Mouse (Mus musculus) liver, embryonic 15.5 days (tissue): ENCODE results near the gene Pou2f3. TPM values are rescaled to one million over a fixed set of nuclear protein-coding genes. Genes with fewer than 3 reads are reported as not detected.

Experiments
- ATAC-seq: fragments of 200-750 bp; cut with Nextera tagmentation; 2 replicates; pipeline ENCODE4 v1.8.0; 2017; ENCODE audit warnings: moderate number of reproducible peaks, mild to moderate bottlenecking, moderate library complexity; ENCODE audit not compliant: insufficient read depth
- H3K27ac ChIP-seq: fragments of 300-500 bp; sonication (generic); replicated peaks from 2 replicates; pipeline ENCODE4 v1.5.1; 2015; ENCODE audit warnings: mild to moderate bottlenecking, inconsistent platforms
- H3K27me3 ChIP-seq: fragments of 300-500 bp; sonication (generic); 2 replicates; pipeline ENCODE4 v1.6.1; 2015; ENCODE audit warnings: mild to moderate bottlenecking, inconsistent platforms
- H3K36me3 ChIP-seq: fragments of 300-500 bp; sonication (generic); replicated peaks from 2 replicates; pipeline ENCODE4 v1.6.1; 2015; ENCODE audit warnings: moderate library complexity, mild to moderate bottlenecking, inconsistent platforms
- H3K4me1 ChIP-seq: fragments of 300-500 bp; sonication (generic); replicated peaks from 2 replicates; pipeline ENCODE4 v1.6.1; 2015; ENCODE audit warnings: inconsistent platforms
- H3K4me2 ChIP-seq: fragments of 300-500 bp; sonication (generic); 2 replicates; pipeline ENCODE4 v1.6.1; 2015; ENCODE audit warnings: moderate library complexity, mild to moderate bottlenecking, inconsistent platforms
- H3K4me3 ChIP-seq: fragments of 300-500 bp; sonication (generic); replicated peaks from 2 replicates; pipeline ENCODE4 v1.5.1; 2015; ENCODE audit warnings: mild to moderate bottlenecking, inconsistent platforms
- H3K9ac ChIP-seq: fragments of 300-500 bp; sonication (generic); 2 replicates; pipeline ENCODE4 v1.6.1; 2015; ENCODE audit warnings: moderate library complexity, mild to moderate bottlenecking, inconsistent platforms
- H3K9me3 ChIP-seq: fragments of 300-500 bp; sonication (generic); replicated peaks from 2 replicates; pipeline ENCODE4 v1.6.1; 2016; ENCODE audit warnings: inconsistent platforms
- WGBS: fragments of 180-500 bp; shearing (Covaris S2); methylation state at CpG from one replicate; pipeline ENCODE4 v1.1.7; 2015; ENCODE audit warnings: mixed read lengths; ENCODE audit not compliant: insufficient replicate concordance; 5-methylcytosine and 5-hydroxymethylcytosine counted together
- polyA plus RNA-seq: library from polyadenylated mRNA; unstranded; fragments of >200 nt; fragmentation: Nextera tagmentation; extraction: Ambion mirVana; gene quantifications from 2 replicates; pipeline ENCODE4 v1.2.1, GENCODE M21; 2015

The Pou2f3 gene
- polyA plus RNA-seq, 1 experiment from 2014 or later: not detected

DNA sequence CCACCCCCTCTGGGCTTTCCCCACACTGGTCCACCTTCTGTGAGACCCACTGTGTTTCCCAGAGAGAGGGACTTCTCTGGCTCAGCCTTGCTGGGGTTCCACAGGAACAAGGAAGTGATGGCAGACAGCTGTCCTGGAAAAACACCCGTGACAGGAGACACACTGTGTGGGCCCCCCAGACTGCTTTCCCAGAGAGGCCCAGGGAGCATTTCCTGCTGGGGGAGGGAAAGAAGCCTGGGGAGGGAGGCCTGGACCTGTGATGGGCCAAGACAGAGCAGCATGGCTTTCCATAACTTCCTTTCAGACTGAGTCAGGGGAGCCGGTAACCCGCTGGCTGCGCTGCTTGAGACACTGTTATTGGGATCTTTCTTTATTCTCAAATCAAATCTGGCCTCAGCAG lies 20.7 kb upstream of the Pou2f3 start:
- Histone ChIP-seq H3K4me2 (no peak overlapping the region), H3K4me1 (peaks cover 96% of the 10 kb centered on the region), H3K4me3 (no peak overlapping the region), H3K9ac (0 out of 2 replicates have a peak overlapping the region, but pooled peaks have one; percentile 13), H3K27me3 (no peaks in the 10 kb centered on the region), H3K9me3 (no peaks in the 10 kb centered on the region), H3K27ac (peak overlapping the region; percentile 69), H3K36me3 (peaks cover 39% of the 10 kb centered on the region)
- ATAC-seq: no peak
- 75% methylated on average over 4 of the region's 4 CpGs for WGBS

DNA sequence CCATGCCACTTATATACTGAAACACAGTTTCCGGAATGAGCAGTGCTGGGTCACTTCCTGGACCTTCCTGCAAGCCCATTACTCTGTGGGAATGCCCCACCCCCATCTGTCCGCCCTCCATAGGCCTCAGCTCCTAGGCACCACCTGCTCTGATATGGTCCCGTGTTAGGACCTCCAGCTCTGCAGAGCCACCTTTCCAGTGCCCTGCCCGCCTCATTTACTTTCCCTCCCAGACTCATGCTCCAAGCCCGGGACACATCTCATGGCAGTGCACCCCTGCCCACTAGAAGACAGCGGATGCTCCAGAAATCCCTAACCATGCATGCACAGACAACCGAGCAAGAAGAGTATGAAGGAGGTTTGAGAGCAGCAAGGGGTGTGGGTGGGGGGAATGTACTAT lies 19.8 kb upstream of the Pou2f3 start:
- no peak for ATAC-seq
- peaks cover 38% of the 10 kb centered on the region for H3K36me3 ChIP-seq

DNA sequence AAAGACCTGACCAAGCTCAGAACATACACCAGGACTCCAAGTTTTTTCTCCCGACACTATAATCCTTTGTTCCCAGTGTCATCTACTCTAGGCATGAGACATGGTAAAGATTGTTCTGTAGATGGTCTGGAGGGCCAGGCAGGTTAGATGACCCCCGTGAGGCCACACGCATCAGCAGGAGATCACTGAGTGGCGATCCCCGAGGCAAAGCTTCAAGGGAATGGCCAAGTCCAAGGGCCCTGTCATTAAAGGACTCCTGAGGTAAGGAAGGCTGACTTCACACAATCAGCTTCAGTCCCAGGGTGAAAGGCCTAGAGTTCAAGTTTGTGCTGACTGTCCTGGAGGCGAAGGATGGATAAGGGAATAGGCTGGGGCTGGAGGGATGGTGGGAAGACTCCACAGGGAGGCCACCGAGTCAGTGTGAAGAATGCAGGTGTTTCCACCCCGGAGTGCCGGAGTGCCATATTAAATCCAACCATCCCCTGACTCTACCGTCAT lies 19.3 kb upstream of the Pou2f3 start:
- H3K36me3 ChIP-seq: peaks cover 43% of the 10 kb centered on the region
- no peak overlapping the region for H3K27ac ChIP-seq
- no peak overlapping the region for H3K9ac ChIP-seq

More for the DNA sequence above, 19.8 kb upstream of the Pou2f3 start:
- Histone ChIP-seq H3K27ac (0 out of 2 replicates have a peak overlapping the region, but pooled peaks have one; percentile 69), H3K27me3 (no peaks in the 10 kb centered on the region), H3K4me2 (no peak overlapping the region), H3K4me1 (peaks cover 96% of the 10 kb centered on the region), H3K9me3 (no peaks in the 10 kb centered on the region), H3K4me3 (no peak overlapping the region), H3K9ac (no peak overlapping the region)
- WGBS: 79% methylated on average over 7 of the region's 7 CpGs

DNA sequence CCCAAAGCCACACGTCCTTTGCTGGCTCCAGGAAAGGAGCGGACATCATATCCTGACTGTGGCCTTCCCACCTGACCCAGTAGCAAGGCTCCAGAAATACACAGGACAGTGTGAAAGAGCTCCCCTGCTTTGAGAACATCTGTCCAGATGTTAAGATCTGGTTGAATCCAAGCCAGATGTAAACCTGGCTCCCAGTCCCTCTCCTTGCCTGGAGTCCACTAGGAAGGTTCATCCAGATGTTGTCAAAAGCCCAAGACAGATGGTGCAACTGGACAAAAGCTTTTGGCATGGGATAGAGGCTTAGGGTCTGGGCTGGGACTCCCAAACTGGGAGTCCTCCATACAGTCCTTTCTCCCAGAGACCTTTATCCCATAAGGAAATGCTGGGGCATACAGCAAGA lies 18.6 kb upstream of the Pou2f3 start:
- no peak for ATAC-seq
- H3K36me3 ChIP-seq: peaks cover 50% of the 10 kb centered on the region
- WGBS: 80% methylated on average over 2 of the region's 2 CpGs

More for the DNA sequence above, 19.3 kb upstream of the Pou2f3 start:
- H3K27me3 ChIP-seq: no peaks in the 10 kb centered on the region
- H3K4me2 ChIP-seq: no peak overlapping the region
- no peak for ATAC-seq
- WGBS: 86% methylated on average over 10 of the region's 10 CpGs
- peaks cover 96% of the 10 kb centered on the region for H3K4me1 ChIP-seq
- no peak overlapping the region for H3K4me3 ChIP-seq
- no peaks in the 10 kb centered on the region for H3K9me3 ChIP-seq

DNA sequence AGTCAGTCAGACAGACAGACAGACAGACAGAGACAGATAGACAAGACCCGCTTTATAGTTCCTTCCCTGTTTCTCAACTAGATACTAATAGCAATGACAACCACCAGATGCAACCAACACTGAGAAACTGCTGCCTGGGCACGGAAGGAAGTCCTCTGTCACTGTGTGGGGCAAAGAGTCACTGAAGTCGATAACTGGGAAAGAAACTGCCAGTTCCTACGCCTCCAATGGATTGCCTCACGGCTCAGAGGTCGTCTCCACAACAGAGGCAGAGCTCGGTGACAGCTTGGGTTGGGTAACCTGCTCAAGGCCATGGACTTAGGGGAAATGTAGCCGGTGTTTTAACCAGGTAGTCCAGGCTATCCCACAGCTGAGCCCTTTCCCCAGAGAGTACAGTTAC lies 17.5 kb upstream of the Pou2f3 start:
- H3K9me3 ChIP-seq: no peaks in the 10 kb centered on the region
- H3K9ac ChIP-seq: no peak overlapping the region
- H3K36me3 ChIP-seq: peaks cover 61% of the 10 kb centered on the region
- no peak overlapping the region for H3K4me2 ChIP-seq
- no peaks in the 10 kb centered on the region for H3K27me3 ChIP-seq
- 43% methylated on average over 8 of the region's 8 CpGs for WGBS
- H3K27ac ChIP-seq: peak overlapping the region; percentile 72
- no peak overlapping the region for H3K4me3 ChIP-seq
- peaks cover 88% of the 10 kb centered on the region for H3K4me1 ChIP-seq
- ATAC-seq: no peak

More for the DNA sequence above, 18.6 kb upstream of the Pou2f3 start:
- H3K4me2 ChIP-seq: no peak overlapping the region
- H3K4me1 ChIP-seq: peaks cover 96% of the 10 kb centered on the region
- H3K9ac ChIP-seq: no peak overlapping the region
- no peak overlapping the region for H3K4me3 ChIP-seq
- no peak overlapping the region for H3K27ac ChIP-seq
- no peaks in the 10 kb centered on the region for H3K9me3 ChIP-seq
- no peaks in the 10 kb centered on the region for H3K27me3 ChIP-seq

DNA sequence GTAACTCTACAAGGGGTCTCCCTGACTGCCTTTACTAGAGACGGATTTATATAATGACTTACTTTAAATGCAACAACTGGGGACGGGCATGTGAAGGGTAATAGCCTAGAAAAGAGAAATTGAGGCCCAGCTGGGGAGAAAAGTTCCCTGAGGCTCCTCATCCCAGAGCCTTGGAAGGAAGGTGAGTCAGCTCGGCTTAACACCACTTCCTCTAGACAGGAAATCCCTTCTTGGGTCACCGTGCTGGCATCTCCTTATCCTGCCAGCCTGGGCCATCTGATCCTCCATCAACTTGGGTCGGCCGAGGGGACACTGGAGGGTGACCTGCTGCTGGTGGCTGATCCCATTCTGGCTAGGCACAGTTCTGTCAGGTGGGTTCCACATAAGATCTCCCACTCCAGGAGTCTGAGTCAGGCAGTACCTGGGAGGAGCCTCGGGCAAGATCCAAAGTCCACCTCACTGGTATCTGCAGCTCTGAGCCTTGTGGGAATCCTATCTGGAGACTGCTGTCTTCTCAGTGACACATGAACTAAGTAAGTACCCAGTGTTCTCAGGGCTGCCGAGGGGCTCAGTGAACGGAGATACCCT lies 16.5 kb upstream of the Pou2f3 start:
- H3K4me3 ChIP-seq: no peak overlapping the region
- H3K9me3 ChIP-seq: no peaks in the 10 kb centered on the region
- no peak for ATAC-seq
- peaks cover 86% of the 10 kb centered on the region for H3K4me1 ChIP-seq
- WGBS: 54% methylated on average over 9 of the region's 9 CpGs
- no peak overlapping the region for H3K9ac ChIP-seq
- no peak overlapping the region for H3K4me2 ChIP-seq
- H3K27me3 ChIP-seq: no peaks in the 10 kb centered on the region
- H3K36me3 ChIP-seq: peaks cover 67% of the 10 kb centered on the region
- H3K27ac ChIP-seq: peak overlapping the region; percentile 72

DNA sequence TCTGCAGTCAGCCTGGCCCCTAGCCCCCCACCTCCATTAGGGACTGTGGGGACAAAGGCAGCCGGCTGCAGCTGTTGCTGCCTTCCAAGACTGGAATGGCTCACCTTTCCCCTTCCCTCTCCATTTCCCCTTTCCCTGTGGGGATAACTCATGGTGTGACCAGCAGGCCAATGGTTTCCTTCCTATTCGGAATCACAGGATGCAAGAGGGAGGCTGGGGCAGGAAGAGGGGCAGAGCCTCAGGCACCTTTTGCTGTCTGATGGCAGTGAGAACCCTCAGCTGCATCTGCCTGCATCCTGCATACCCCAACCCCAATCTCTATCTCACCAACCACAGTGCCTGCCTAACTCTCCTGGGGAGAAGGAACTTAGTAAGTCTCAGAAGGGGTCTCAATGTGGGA lies 15.3 kb upstream of the Pou2f3 start:
- Histone ChIP-seq H3K4me1 (peaks cover 74% of the 10 kb centered on the region), H3K27ac (peak overlapping the region; percentile 72), H3K4me2 (peak overlapping the region; percentile 57), H3K9ac (peak overlapping the region; percentile 23; the same call in 1 of the 2 replicates), H3K4me3 (no peak overlapping the region), H3K9me3 (no peaks in the 10 kb centered on the region), H3K27me3 (no peaks in the 10 kb centered on the region), H3K36me3 (peaks cover 67% of the 10 kb centered on the region)
- WGBS: 45% methylated on average over 2 of the region's 2 CpGs
- ATAC-seq: no peak

DNA sequence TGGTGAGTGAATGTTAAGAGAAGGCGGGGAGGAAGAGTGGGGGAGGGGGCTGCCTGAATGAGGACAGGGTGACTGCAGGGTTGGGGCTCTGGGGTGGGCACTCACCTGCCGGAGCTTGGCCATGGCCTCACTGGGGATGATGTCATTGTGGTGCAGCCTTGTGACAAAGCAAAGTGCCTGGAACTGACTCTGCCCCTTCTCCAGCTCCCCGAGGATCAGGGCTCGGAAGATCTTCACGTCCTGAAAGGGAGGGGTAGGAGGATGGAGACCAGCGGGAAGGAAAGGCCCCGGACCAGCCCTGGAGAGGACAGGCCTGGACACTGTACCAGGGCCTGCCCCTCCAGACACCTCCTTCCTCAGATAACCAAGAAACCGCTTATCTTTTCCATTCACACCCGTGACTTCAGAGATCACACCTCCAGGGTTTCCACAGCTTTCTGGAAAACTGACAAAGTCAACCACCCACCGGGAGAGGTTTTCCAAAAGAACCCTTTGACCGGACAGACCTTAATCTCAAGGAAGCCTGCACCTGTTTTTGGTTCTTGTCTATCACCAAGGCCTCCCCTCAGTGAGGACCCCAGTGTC lies 14.7 kb upstream of the Pou2f3 start:
- Histone ChIP-seq H3K36me3 (peaks cover 62% of the 10 kb centered on the region), H3K4me3 (peak overlapping the region; percentile 36), H3K27ac (peak overlapping the region; percentile 72), H3K9me3 (no peaks in the 10 kb centered on the region), H3K27me3 (no peaks in the 10 kb centered on the region), H3K4me1 (peaks cover 68% of the 10 kb centered on the region), H3K4me2 (peak overlapping the region; percentile 57), H3K9ac (peak overlapping the region; percentile 23; the same call in 1 of the 2 replicates)
- peak; percentile 84 for ATAC-seq
- WGBS: 33% methylated on average over 11 of the region's 11 CpGs

DNA sequence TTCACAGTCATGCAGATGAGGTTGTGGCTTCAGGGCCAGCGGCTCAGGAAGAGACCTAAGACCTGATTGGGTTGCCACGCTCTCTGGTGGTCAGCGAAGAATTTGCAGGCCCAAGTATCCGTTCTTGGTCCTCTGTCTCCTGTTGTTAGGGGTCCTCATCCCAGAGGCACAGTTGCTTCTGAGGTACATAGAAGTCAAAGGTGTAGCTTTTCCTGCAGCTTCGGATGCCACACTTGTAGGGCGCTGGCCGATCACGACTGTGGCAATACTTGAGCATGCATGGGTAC lies 12.2 kb upstream of the Pou2f3 start:
- H3K9me3 ChIP-seq: no peaks in the 10 kb centered on the region
- peaks cover 52% of the 10 kb centered on the region for H3K36me3 ChIP-seq
- no peak overlapping the region for H3K9ac ChIP-seq
- H3K4me2 ChIP-seq: no peak overlapping the region
- H3K27ac ChIP-seq: 0 out of 2 replicates have a peak overlapping the region, but pooled peaks have one; percentile 11
- no peak for ATAC-seq
- H3K4me1 ChIP-seq: peaks cover 46% of the 10 kb centered on the region
- WGBS: 67% methylated on average over 8 of the region's 8 CpGs
- no peaks in the 10 kb centered on the region for H3K27me3 ChIP-seq
- H3K4me3 ChIP-seq: no peak overlapping the region

DNA sequence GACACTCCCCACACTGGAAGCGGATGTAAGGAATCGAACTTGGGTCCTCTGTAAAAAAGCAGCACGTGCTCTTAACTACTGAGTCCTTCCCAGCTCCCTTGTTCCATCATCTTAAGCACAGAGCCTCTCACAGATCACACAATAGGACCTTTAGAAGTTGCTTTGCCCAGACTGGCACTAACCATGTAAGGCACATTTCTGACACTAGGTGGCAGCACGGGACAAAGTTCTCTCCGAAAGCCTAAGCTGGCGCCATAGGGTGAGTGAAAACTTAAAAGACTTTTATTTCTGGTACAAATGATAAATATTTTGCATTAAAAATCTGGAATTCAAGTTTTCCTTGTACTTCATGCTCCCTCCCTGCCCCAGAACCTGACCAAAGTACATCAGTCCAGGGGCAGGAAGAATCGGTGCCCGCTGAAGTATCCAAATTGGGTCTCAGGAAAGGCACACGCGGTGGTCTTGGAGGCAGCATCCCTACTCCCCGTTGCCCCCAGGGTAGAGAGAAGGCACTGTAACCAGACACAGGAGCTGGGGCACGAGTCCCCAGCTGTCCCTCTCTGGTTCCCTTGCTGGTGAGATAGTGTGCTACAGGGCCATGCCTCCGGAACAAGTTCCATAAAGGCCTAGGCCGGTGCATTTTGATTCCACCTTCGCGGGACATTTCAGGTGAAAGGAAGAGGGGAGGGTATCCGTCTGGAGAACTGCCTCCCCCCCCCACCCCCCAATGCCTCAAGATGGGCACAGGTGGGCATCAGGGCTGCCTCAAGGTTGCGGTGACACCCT lies 11.7 kb upstream of the Pou2f3 start:
- Histone ChIP-seq H3K36me3 (peaks cover 52% of the 10 kb centered on the region), H3K27ac (0 out of 2 replicates have a peak overlapping the region, but pooled peaks have one; percentile 11), H3K4me1 (peaks cover 41% of the 10 kb centered on the region), H3K4me3 (no peak overlapping the region), H3K9ac (no peak overlapping the region), H3K9me3 (no peaks in the 10 kb centered on the region), H3K4me2 (no peak overlapping the region), H3K27me3 (no peaks in the 10 kb centered on the region)
- ATAC-seq: no peak
- 52% methylated on average over 18 of the region's 18 CpGs for WGBS

DNA sequence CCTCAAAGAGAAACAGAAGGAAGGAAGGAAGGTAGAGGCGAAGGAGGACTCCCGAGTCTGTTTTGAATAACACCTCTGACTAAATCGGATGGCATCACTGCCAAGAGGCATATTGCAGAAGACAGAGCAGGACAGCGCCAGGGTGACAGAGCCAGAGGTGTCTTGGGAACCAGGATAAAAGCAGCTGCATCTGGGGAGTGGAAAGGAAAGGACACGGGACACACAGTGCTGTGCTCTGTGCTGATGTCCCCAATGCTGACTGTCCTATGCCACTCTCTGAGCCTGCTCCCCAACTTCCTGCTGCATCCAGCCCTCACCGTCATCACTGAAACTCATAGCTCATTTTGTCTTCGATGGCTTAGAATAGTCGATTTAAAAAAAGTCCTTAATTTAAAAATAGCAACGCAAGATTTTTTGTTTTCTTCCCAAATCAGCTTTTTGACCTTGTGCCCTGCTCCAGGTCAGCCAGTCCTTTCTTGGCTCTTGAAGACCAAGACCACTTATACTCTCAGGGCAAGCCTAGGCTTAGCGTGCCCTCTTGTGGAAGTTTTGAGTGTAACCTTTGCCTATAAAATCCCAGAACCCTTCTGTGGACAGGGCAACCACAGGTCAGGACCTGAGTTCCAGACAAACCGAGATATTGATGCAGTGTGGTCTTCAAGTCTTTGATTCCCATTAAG lies 742 bp upstream of the Pou2f3 start:
- Histone ChIP-seq H3K4me2 (no peak overlapping the region), H3K9me3 (no peaks in the 10 kb centered on the region), H3K27me3 (peaks cover 80% of the 10 kb centered on the region), H3K4me1 (peaks cover 3% of the 10 kb centered on the region; the same call in 1 of the 2 replicates), H3K4me3 (no peak overlapping the region), H3K27ac (no peak overlapping the region), H3K9ac (no peak overlapping the region), H3K36me3 (no peaks in the 10 kb centered on the region)
- WGBS: 22% methylated on average over 11 of the region's 11 CpGs
- ATAC-seq: no peak
